Mouse (Mus musculus): ENCODE data around the gene Pld3. TPM values are rescaled to one million over a fixed set of nuclear protein-coding genes. Genes with fewer than 3 reads are reported as not detected.
"Not testable (repeated sequence)": the region's sequence is repeated elsewhere in the genome, so short reads cannot be mapped to it uniquely, and the experiment has no call there.

Gene Pld3
- total RNA-seq, 2 experiments from 2014 or later: 573 to 583 TPM

- no peak overlapping the region for H3K4me3 ChIP-seq
Observed at GRCm38 (mm10) chr7:27506765-27507370, 46.1 kb downstream of the Pld3 start.

GRCm38 (mm10) chr7:27501620-27502019 is 51.4 kb downstream of the Pld3 start:
- TF ChIP-seq CTCF (conservative IDR thresholded peaks at IDR 0.05): no peak
- DNase-seq (ENCODE audit: low spot score in 2 of 2): no peak
- Histone ChIP-seq H3K4me3 (no peak overlapping the region), H3K27ac (no peak overlapping the region)

More at GRCm38 (mm10) chr7:27506765-27507370, 46.1 kb downstream of the Pld3 start:
- DNase-seq (ENCODE audit: low spot score in 2 of 2): no peak
- H3K27ac ChIP-seq: no peak overlapping the region
- no peak for TF ChIP-seq CTCF (conservative IDR thresholded peaks at IDR 0.05)

DNA sequence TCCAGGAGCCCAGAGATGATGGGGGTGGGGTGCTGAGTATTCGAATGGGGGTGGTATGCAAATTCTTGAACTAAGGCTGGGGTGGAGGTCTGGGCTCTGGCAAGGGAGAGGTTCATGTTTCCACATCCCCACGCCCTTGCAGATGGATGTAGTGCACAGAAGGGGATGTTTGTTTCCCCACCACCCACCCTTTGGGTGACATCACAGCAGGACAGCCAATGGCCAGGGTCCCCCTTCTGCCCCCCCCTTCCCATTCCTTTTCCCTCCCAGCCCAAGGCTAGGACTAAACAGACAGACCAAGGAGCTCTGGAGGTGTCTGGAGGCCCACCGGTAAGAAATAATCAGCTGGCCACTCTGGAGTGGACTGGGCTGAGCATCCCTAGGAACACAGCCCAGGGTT is 54.0 kb downstream of the Pld3 start, which contains the start of gene Prx:
TSS of gene Prx (plus strand) at position 289 of the 400 bp plus-strand sequence.
- no peak for DNase-seq (ENCODE audit: low spot score in 2 of 2)
- TF ChIP-seq CTCF (conservative IDR thresholded peaks at IDR 0.05): no peak
- H3K27ac ChIP-seq: no peak within 1 kb of the TSS

DNA sequence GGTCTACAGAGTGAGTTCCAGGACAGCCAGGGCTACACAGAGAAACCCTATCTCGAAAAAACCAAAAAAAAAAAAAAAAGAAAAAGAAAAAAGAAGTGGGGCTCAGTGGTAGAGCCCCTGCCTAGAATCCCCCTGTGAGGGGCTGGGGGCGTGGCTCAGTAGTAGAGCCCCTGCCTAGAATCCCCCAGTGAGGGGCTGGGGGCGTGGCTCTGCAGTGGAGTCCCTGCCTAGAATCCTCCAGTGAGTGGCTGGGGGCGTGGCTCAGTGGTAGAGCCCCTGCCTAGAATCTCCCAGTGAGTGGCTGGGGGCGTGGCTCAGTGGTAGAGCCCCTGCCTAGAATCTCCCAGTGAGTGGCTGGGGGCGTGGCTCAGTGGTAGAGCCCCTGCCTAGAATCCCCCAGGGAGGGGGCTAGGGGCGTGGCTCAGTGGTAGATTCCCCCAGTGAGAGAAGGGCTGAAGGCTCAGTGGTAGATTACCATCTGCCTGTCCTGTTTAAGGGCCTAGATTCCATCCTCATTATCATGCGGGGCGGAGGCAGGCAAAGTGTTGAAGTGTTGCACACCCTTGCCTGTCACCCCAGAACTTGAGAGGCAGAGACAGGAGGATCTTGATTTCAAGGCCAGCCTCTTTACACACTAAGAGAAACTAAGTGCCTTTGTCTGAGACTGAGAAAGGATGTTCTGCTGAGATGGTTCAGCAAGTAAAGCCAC is 58.2 kb downstream of the Pld3 start:
- not testable (repeated sequence) for H3K27ac ChIP-seq; H3K4me3 ChIP-seq; DNase-seq (ENCODE audit: low spot score in 2 of 2)

More for the DNA sequence above, 54.0 kb downstream of the Pld3 start, which contains the start of gene Prx:
- no peak within 1 kb of the TSS for H3K4me3 ChIP-seq

DNA sequence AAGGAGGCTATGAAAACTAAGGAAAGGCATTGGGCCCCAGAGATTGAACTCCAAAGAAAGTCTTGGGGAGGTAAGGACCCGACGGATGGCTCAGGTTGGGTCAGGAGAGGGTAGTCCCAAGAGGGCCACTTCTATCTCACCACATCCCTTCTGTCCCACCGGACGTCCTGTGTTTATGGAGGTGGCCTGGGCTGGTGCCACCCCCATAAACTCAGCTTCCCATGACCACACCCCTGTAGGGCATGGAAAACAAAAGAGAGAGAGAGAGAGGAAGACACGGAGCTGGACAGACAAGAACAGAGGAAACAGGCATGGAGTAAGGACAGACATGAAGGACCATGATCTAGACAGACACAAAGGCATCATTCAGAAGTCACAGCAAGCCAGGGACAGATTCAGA is 59.6 kb downstream of the Pld3 start:
- no peak for DNase-seq (ENCODE audit: low spot score in 2 of 2)
- no peak overlapping the region for H3K27ac ChIP-seq
- H3K4me3 ChIP-seq: no peak overlapping the region
- no peak for TF ChIP-seq CTCF (conservative IDR thresholded peaks at IDR 0.05)

DNA sequence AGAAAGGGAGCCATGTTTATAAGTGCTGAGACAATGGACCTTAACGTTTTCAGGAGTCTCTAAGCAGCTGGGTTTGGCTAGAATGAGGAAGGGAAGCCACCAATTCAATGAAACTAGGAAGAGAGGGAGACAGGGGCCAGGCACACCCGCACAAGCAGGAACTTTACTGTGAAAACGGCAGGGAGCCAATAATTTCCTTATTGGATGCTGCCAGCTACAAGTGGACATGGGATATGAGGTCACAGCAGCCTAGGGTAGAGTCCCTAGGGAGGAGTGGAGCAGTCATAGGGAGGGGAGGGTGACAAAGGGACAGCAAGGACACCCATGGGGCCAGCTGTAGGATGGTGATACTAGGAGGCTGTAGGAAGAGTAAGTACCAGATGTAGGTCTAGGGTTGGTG is 60.0 kb downstream of the Pld3 start:
- TF ChIP-seq CTCF (conservative IDR thresholded peaks at IDR 0.05): no peak
- no peak overlapping the region for H3K4me3 ChIP-seq
- DNase-seq (ENCODE audit: low spot score in 2 of 2): no peak
- H3K27ac ChIP-seq: no peak overlapping the region

DNA sequence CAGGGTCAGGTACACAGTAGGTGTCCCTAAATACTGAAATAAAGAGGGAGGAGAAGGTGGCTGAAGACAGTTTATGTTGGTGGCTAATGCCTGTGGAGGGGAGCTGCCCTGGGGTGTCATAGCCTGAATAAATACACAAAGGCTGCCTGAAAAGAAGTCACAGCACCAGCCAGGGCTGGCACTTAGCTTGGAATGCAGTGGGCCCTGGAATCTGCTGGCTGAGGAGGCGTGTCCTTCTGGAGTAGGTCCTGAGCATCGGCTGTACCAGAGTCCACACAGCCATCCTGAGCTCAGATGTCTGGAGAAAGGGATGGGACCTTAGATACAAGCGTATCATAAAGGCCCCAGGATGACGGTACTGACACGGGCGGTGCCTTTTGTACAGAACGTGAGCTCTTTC is 61.2 kb downstream of the Pld3 start:
- TF ChIP-seq CTCF (conservative IDR thresholded peaks at IDR 0.05): no peak
- no peak overlapping the region for H3K4me3 ChIP-seq
- DNase-seq (ENCODE audit: low spot score in 2 of 2): no peak
- no peak overlapping the region for H3K27ac ChIP-seq

GRCm38 (mm10) chr7:27490543-27491329 is 62.3 kb downstream of the Pld3 start:
- peak overlapping the region; percentile 57 for H3K4me3 ChIP-seq
- peak; percentile 81 to 86 for DNase-seq (ENCODE audit: low spot score in 2 of 2)
- peak; percentile 98 for TF ChIP-seq CTCF (conservative IDR thresholded peaks at IDR 0.05)
- peak overlapping the region; percentile 96 for H3K27ac ChIP-seq

DNA sequence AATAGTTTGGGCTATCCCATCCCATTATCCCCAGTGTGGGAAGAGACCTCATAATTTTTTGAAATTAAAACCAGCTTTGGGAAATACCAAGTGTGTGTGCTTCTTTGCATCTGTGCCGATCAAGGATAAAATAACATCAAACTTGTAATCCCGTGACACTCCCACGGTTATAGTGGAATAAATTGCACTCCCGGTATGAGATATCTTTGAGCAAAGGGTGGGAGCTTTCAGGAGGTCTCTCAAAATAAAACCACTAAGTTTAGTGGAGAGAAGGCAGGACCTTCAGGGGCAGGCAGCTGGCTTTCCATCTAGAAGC is 62.8 kb downstream of the Pld3 start:
- DNase-seq (ENCODE audit: low spot score in 2 of 2): no peak
- Histone ChIP-seq H3K27ac (peak overlapping the region; percentile 96), H3K4me3 (peak overlapping the region; percentile 57)
- TF ChIP-seq CTCF (conservative IDR thresholded peaks at IDR 0.05): no peak

GRCm38 (mm10) chr7:27489270-27489869 is 63.6 kb downstream of the Pld3 start:
- H3K4me3 ChIP-seq: no peak overlapping the region
- TF ChIP-seq CTCF (conservative IDR thresholded peaks at IDR 0.05): no peak
- H3K27ac ChIP-seq: peak overlapping the region; percentile 96; the same call in 1 of the 2 replicates
- DNase-seq (ENCODE audit: low spot score in 2 of 2): no peak

GRCm38 (mm10) chr7:27487740-27488268 is 65.2 kb downstream of the Pld3 start:
- no peak for TF ChIP-seq CTCF (conservative IDR thresholded peaks at IDR 0.05)
- DNase-seq (ENCODE audit: low spot score in 2 of 2): peak; percentile 45 to 61
- Histone ChIP-seq H3K27ac (peak overlapping the region; percentile 99), H3K4me3 (peak overlapping the region; percentile 81)

DNA sequence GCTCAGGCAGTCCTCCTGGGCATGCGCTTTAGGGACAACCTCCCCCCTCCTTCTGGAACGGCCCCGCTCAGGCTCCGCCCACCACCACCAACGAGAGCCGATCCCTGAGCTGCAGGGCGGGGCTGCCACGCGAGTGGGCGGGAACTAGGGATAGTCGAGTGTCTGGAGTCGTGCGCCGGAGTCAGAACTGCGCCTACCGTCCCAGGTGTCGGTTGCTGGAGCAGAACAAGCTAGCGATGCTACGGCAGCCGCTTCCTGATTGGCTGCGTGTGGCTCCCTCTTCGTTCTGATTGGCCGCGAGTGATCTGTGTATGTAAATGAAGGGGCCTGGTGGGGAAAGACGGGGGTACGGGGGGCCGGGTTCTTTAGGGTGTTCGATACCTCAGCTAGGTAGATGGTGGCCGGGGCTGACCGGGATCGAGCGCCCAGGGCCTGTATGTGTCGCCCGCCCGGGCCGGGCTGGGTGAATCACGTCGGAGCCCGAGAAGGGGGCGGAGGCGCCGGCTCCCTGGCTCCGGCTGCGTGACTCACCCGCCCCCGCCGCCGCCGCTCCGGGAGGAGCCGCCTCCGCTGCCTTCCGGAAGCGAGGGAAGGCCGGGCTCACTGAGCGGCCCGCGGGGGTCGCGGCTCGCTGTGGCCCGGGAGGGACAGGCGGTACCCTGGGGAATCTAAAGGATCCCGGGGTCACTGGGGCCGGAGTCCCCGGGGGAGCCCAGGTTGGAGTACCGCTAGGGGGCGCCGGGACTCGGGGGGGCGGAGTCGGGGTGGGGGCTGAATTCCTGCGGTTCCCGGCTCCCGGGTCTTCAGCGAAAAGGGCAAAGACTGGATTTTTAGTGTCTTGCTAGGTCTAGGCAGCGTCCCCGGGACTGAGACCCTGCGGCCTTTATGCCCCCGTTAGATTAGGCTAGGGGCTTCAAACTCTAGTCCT is 66.0 kb downstream of the Pld3 start, which contains the start of gene Sertad1:
TSS of gene Sertad1 (plus strand) at position 141 of the 928 bp plus-strand sequence.
- DNase-seq (ENCODE audit: low spot score in 2 of 2): peak; percentile 99 to 100
- TF ChIP-seq CTCF (conservative IDR thresholded peaks at IDR 0.05): peak; percentile 88
- H3K27ac ChIP-seq: peak within 1 kb of the TSS; percentile 99
- peak within 1 kb of the TSS; percentile 81 for H3K4me3 ChIP-seq

All from layer of hippocampus, adult 2 months (tissue).